Mouse (Mus musculus): ENCODE measurements around the gene Kcnh5.

Gene Kcnh5

GRCm38 (mm10) chr12:74951124-74952115, 225.7 kb downstream of the Kcnh5 start:
- no peak for DNase-seq

DNA sequence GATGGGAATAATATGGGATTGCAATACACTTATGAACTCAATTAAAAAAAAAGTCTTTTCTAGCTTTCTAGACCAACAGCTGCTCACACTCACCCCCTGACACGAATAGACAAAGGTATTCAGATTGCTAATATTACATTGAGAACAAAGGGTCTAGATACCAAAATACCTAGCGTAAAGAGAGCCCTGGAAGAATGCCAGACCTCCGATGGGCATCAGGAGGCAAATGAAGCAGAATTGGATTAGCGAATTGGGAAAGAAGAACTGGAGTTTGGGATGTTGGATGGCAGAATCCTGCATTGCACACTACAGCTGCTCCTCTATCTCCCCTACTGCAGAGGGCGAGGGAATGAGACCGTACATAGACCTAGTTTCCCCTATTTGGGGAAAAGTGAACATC, 275.8 kb downstream of the Kcnh5 start:
- no peak for DNase-seq

GRCm38 (mm10) chr12:74900777-74901176, 276.4 kb downstream of the Kcnh5 start:
- no peak for DNase-seq

DNA sequence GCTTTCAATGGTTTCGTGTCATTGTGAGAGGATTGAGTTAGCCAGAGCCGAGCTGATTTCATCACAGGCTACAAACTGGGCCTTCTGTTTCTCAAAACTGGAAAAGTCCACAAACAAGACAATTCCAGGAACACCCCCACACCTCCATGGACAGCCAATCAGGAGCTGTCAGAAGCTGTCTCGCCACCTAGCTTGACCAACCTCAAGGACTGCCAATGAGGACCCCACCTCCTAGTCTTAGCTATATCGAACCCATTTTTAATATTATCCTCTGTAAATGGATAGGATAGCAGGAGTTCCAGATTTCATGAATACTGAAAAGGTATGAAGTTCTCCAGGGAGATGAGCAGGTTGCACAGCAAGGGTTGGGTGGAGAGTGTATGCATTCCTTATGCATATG, 278.1 kb downstream of the Kcnh5 start:
- no peak for DNase-seq

- DNase-seq: no peak
Measured at GRCm38 (mm10) chr12:74898211-74898610, 278.9 kb downstream of the Kcnh5 start.

- no peak for DNase-seq
Measured at GRCm38 (mm10) chr12:74894870-74895423, 282.2 kb downstream of the Kcnh5 start.

GRCm38 (mm10) chr12:74889419-74889818, 287.7 kb downstream of the Kcnh5 start:
- DNase-seq: no peak

DNA sequence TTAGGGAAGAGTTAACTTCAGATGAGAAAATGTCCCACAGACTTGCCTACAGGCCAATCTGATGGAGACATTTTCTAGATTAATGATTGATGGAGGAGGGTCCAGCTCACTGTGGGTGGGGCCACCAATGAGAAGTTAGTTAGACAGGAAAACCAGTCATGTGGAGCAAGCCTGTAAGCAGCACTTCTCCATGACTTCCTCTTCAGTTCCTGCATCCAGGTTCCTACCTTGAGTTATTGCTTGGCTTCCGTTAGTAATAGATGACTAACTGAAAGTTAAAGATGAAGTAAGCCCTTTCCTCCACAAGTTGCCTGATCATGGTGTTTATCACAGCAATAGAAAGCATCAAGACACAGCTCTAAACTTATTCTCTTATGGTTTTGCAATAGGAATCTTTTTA, 290.1 kb downstream of the Kcnh5 start:
- no peak for DNase-seq

DNA sequence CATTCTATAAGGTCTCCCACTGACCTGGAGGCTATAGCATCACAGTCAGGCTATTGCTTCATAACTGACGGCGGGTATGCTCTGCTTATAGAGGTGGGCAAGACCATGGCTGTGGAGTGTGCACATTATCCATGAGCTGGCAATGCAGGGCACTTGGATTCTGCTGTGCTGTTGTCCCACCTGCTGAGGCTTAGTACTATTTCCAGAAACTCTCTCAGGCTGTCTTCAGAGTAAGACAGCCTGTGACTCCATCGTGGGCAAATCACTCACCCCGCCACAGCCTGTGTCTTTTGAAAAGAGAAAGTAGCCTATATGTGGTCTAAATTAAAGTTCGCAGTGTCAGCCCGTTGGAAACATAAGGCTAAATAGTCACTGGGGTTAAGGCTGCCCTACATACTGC, 295.8 kb downstream of the Kcnh5 start:
- DNase-seq: no peak

- DNase-seq: no peak
Measured at GRCm38 (mm10) chr12:74855666-74856065, 321.5 kb downstream of the Kcnh5 start.

DNA sequence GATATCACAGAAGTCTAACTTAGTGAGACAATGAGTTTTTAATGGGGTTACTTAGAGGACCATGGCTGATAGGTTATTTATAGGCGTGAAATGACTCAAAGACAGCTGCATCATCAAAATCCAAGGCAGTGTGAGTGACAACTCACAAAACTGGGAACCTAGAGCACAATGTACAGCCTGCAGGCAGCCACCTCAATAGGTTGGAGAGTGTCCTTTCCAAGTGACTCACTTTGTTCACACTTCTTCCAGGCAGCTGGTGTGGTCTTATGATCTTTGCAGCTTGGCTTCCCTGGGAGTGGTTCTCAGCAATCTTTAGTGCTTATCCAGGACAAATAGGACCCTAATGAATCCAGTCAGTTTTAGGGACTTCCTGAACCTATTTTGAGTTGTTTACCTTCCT, 322.9 kb downstream of the Kcnh5 start:
- DNase-seq: no peak

DNA sequence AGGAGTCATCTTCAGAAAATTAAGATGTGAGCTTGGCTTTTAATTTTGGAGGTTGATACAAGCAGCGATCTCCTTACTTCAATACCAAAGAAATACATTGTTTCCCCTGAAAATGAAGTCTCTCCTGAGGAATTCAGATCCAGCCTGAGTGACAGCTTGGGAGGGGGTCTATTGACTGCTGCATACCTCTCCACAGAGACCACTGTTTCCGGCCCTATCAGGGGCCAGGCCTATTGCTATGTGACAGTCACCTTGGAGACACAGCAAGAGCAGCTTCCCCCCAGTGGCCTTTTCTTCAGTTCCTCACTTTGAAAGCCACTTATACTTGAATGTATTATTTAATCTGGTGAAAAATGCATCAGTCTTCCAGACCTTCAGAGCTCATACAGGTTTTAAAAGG, 326.8 kb downstream of the Kcnh5 start:
- DNase-seq: no peak

- no peak for DNase-seq
Measured at GRCm38 (mm10) chr12:74849912-74850311, 327.2 kb downstream of the Kcnh5 start.

DNA sequence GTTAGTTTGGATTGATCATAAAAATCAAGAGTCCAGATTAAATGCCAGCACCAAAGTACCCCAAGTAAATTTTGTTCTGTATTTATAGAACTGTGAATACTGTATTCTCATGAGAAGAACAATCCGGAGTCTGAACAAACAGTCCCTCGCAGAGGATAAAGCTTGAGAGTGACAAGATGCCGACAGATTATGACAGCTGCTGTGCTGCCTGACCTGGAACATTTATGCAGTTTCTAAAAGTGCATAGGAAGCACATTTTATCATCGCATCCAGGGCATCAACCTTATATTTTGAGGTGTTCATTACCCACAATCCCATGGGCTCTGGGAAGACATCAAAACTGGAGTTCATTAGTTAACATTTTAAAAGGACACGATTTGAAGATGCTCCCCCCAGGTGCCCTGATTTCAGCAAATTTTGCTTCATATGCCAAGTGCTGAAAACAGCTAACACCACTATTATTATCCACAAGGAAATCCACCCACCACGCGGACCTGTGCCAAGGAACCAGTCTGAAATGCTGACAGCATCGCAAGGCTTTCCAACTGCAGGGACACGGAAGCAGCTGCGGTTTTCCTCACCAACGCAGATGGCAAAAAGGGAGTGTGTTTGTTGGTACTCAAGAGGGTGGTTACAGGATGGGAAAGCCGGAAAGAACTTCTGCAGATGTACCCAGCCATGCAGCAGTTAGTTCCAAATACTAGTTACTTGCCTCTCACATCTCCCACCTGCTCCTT, 328.4 kb downstream of the Kcnh5 start:
- DNase-seq: no peak

All from kidney, adult 8-10 months (tissue).